Mouse (Mus musculus) intestine, postnatal 0 days (tissue): ENCODE results near the gene Abcf1. TPM values are rescaled to one million over a fixed set of nuclear protein-coding genes. Genes with fewer than 3 reads are reported as not detected.

Source experiments
- ATAC-seq: fragments of 200-750 bp; cut with Nextera tagmentation; 2 replicates; pipeline ENCODE4 v1.8.0; 2017; ENCODE audit warnings: mild to moderate bottlenecking, moderate TSS enrichment, moderate library complexity
- H3K27ac ChIP-seq: fragments of 300-500 bp; sonication (generic); 2 replicates; pipeline ENCODE4 v1.5.1; 2014; ENCODE audit warnings: mild to moderate bottlenecking, low read depth, low read length, moderate library complexity
- H3K27me3 ChIP-seq: fragments of 300-500 bp; sonication (generic); replicated peaks from 2 replicates; pipeline ENCODE4 v1.6.1; 2014; ENCODE audit warnings: low read length, mixed read lengths; ENCODE audit not compliant: control insufficient read depth, insufficient read depth
- H3K36me3 ChIP-seq: fragments of 300-500 bp; sonication (generic); 2 replicates; pipeline ENCODE4 v1.6.1; 2014; ENCODE audit warnings: mild to moderate bottlenecking, moderate library complexity; ENCODE audit not compliant: control insufficient read depth, insufficient read depth
- H3K4me1 ChIP-seq: fragments of 300-500 bp; sonication (generic); replicated peaks from 2 replicates; pipeline ENCODE4 v1.6.1; 2014; ENCODE audit warnings: antibody characterized with exemption, low read length, mixed read lengths; ENCODE audit not compliant: control insufficient read depth, insufficient read depth
- H3K4me2 ChIP-seq: fragments of 300-500 bp; sonication (generic); replicated peaks from 2 replicates; pipeline ENCODE4 v1.6.1; 2014; ENCODE audit warnings: low read depth, mild to moderate bottlenecking, moderate library complexity
- H3K4me3 ChIP-seq: fragments of 300-500 bp; sonication (generic); 2 replicates; pipeline ENCODE4 v1.5.1; 2014; ENCODE audit warnings: low read depth, low read length
- H3K9ac ChIP-seq: fragments of 300-500 bp; sonication (generic); 2 replicates; pipeline ENCODE4 v1.6.1; 2014; ENCODE audit warnings: mild to moderate bottlenecking, low read depth, low read length
- H3K9me3 ChIP-seq: fragments of 300-500 bp; sonication (generic); 2 replicates; pipeline ENCODE4 v1.6.1; 2016; ENCODE audit warnings: mixed run types; ENCODE audit not compliant: control insufficient read depth
- CTCF ChIP-seq: sonication (generic); IDR thresholded peaks from 2 replicates; pipeline ENCODE4 v1.5.1; 2016; ENCODE audit warnings: low read depth, mild to moderate bottlenecking, control low read depth, antibody characterized with exemption, moderate library complexity
- WGBS: fragments of 180-500 bp; shearing (Covaris S2); extraction: QIAGEN DNeasy Blood & Tissue Kit; methylation state at CpG from one replicate; pipeline ENCODE4 v1.1.7; 2014; 5-methylcytosine and 5-hydroxymethylcytosine counted together
- polyA plus RNA-seq: library from polyadenylated mRNA; unstranded; fragments of >200 nt; fragmentation: Nextera tagmentation; extraction: Ambion mirVana; gene quantifications from 2 replicates; pipeline ENCODE4 v1.2.1, GENCODE M21; 2015

Gene Abcf1
- polyA plus RNA-seq, 1 experiment from 2014 or later: 84.1 TPM

GRCm38 (mm10) chr17:35922566-35922965 is 47.0 kb downstream of the Abcf1 start:
- 71% methylated on average over 3 of the region's 3 CpGs for WGBS
- H3K9ac ChIP-seq: no peak overlapping the region

GRCm38 (mm10) chr17:35921710-35922109 is 47.9 kb downstream of the Abcf1 start:
- no peaks in the 10 kb centered on the region for H3K9me3 ChIP-seq
- H3K36me3 ChIP-seq: peaks cover 32% of the 10 kb centered on the region
- TF ChIP-seq CTCF: no peak
- H3K4me3 ChIP-seq: no peak overlapping the region
- H3K27ac ChIP-seq: peak overlapping the region; percentile 22; the same call in 1 of the 2 replicates
- 83% methylated on average over 4 of the region's 4 CpGs for WGBS
- H3K27me3 ChIP-seq: no peaks in the 10 kb centered on the region
- H3K4me1 ChIP-seq: peaks cover 4% of the 10 kb centered on the region; the same call in 1 of the 2 replicates
- H3K9ac ChIP-seq: no peak overlapping the region
- no peak for ATAC-seq
- no peak overlapping the region for H3K4me2 ChIP-seq

More at GRCm38 (mm10) chr17:35922566-35922965, 47.0 kb downstream of the Abcf1 start:
- no peaks in the 10 kb centered on the region for H3K27me3 ChIP-seq
- no peak overlapping the region for H3K4me2 ChIP-seq
- TF ChIP-seq CTCF: no peak
- H3K27ac ChIP-seq: no peak overlapping the region
- H3K36me3 ChIP-seq: peaks cover 36% of the 10 kb centered on the region
- H3K9me3 ChIP-seq: no peaks in the 10 kb centered on the region
- no peak for ATAC-seq
- peaks cover 4% of the 10 kb centered on the region; the same call in 1 of the 2 replicates for H3K4me1 ChIP-seq
- H3K4me3 ChIP-seq: no peak overlapping the region

- Histone ChIP-seq H3K9me3 (no peaks in the 10 kb centered on the region), H3K4me2 (no peak overlapping the region), H3K27me3 (no peaks in the 10 kb centered on the region), H3K4me3 (no peak overlapping the region), H3K9ac (no peak overlapping the region), H3K27ac (peak overlapping the region; percentile 12; the same call in 1 of the 2 replicates), H3K36me3 (peaks cover 25% of the 10 kb centered on the region), H3K4me1 (peaks cover 4% of the 10 kb centered on the region; the same call in 1 of the 2 replicates)
- TF ChIP-seq CTCF: peak; percentile 77
- 71% methylated on average over 5 of the region's 5 CpGs for WGBS
- ATAC-seq: no peak
Measured at GRCm38 (mm10) chr17:35920862-35921562, 48.5 kb downstream of the Abcf1 start.

- H3K27ac ChIP-seq: no peak overlapping the region
- 67% methylated on average over 1 of the region's 1 CpGs for WGBS
- no peak for ATAC-seq
Measured at GRCm38 (mm10) chr17:35920384-35920783, 49.2 kb downstream of the Abcf1 start.

GRCm38 (mm10) chr17:35919864-35920301 is 49.7 kb downstream of the Abcf1 start:
- ATAC-seq: no peak
- peak overlapping the region; percentile 93; the same call in 1 of the 2 replicates for H3K9ac ChIP-seq
- TF ChIP-seq CTCF: no peak
- peak overlapping the region; percentile 27; the same call in 1 of the 2 replicates for H3K4me3 ChIP-seq
- H3K9me3 ChIP-seq: no peaks in the 10 kb centered on the region
- peaks cover 17% of the 10 kb centered on the region for H3K36me3 ChIP-seq
- peaks cover 7% of the 10 kb centered on the region; the same call in 1 of the 2 replicates for H3K4me1 ChIP-seq
- peak overlapping the region; percentile 69 for H3K4me2 ChIP-seq
- no peak overlapping the region for H3K27ac ChIP-seq
- no peaks in the 10 kb centered on the region for H3K27me3 ChIP-seq
- 19% methylated on average over 6 of the region's 6 CpGs for WGBS

More at GRCm38 (mm10) chr17:35920384-35920783, 49.2 kb downstream of the Abcf1 start:
- Histone ChIP-seq H3K36me3 (peaks cover 22% of the 10 kb centered on the region), H3K4me2 (no peak overlapping the region), H3K27me3 (no peaks in the 10 kb centered on the region), H3K4me1 (peaks cover 7% of the 10 kb centered on the region; the same call in 1 of the 2 replicates), H3K9ac (no peak overlapping the region), H3K9me3 (no peaks in the 10 kb centered on the region), H3K4me3 (no peak overlapping the region)
- TF ChIP-seq CTCF: no peak

GRCm38 (mm10) chr17:35919060-35919715 is 50.4 kb downstream of the Abcf1 start:
- peaks cover 10% of the 10 kb centered on the region for H3K36me3 ChIP-seq
- H3K4me1 ChIP-seq: peaks cover 7% of the 10 kb centered on the region; the same call in 1 of the 2 replicates
- peak overlapping the region; percentile 95 for H3K27ac ChIP-seq
- H3K4me2 ChIP-seq: peak overlapping the region; percentile 69
- peak overlapping the region; percentile 93 for H3K9ac ChIP-seq
- WGBS: 10% methylated on average over 7 of the region's 7 CpGs
- H3K9me3 ChIP-seq: no peaks in the 10 kb centered on the region
- H3K27me3 ChIP-seq: no peaks in the 10 kb centered on the region
- no peak for TF ChIP-seq CTCF
- peak; percentile 16 for ATAC-seq
- peak overlapping the region; percentile 86 for H3K4me3 ChIP-seq
